Mouse (Mus musculus) megakaryocyte, adult 5-6 weeks (primary cell): ENCODE measurements around the gene Herc4. TPM values are rescaled to one million over a fixed set of nuclear protein-coding genes. Genes with fewer than 3 reads are reported as not detected.

Experiments
- ATAC-seq: 2 replicates; pipeline ENCODE4 v1.8.0; 2016; ENCODE audit warnings: mild to moderate bottlenecking, inconsistent platforms; ENCODE audit not compliant: poor library complexity, severe bottlenecking
- total RNA-seq, 2 experiments: library from RNA; stranded (forward) in 1 of 2; stranded (reverse) in 1 of 2; fragments of 153-499, 151-499 nt in 1 of 2; fragments of 221-1000, 200-1000 nt in 1 of 2; gene quantifications; 2 replicates each; pipeline versions ENCODE4 v1.2.3 to v1.2.4; 2015 to 2017

Herc4 gene
- 182 and 199 TPM in 2 replicates for total RNA-seq (2015)
- total RNA-seq (2017) = 133 and 144 TPM in 2 replicates

DNA sequence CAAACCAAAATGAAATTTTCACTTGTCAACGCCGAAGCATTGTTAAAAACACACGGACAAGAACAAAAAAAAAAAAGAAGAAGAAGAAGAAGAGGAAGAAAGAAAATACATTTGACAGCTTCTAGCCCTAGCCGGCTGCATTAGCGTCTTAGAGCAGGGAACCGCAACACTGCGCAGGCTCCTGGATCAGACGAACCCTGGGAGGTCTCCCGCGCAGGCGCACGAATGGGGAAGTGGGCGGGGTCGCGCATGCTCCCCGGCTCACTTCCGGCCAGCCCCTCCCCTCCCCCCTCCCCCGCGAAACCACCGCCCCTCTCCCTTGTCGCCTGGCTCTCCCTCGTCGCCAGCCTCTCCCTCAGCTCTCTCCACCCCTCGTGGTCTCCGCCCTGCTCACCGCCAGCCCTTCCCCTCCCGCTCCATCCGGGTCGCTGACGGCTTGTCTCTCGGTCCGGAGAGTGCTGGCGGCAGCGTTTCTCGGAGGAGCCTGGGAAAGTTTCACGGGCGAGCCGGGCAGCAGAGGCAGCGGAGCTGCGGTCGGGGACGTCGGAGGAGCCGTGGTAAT, at the start of gene Herc4:
Herc4 (plus strand) TSS at position 318 of the 562 bp plus-strand sequence.
- ATAC-seq = peak; percentile 90

GRCm38 (mm10) chr10:63199008-63199407, 44.6 kb upstream of the Herc4 start:
- no peak for ATAC-seq

GRCm38 (mm10) chr10:63201534-63201933, 42.1 kb upstream of the Herc4 start:
- no peak for ATAC-seq

- no peak for ATAC-seq
Measured at GRCm38 (mm10) chr10:63203002-63203401, 40.6 kb upstream of the Herc4 start.

GRCm38 (mm10) chr10:63203728-63204127, 39.9 kb upstream of the Herc4 start, which contains the start of gene Mypn:
Gene Mypn (minus strand): TSS chr10:63203952.
- ATAC-seq = no peak

- ATAC-seq = no peak
Measured at GRCm38 (mm10) chr10:63208871-63209270, 34.7 kb upstream of the Herc4 start.

DNA sequence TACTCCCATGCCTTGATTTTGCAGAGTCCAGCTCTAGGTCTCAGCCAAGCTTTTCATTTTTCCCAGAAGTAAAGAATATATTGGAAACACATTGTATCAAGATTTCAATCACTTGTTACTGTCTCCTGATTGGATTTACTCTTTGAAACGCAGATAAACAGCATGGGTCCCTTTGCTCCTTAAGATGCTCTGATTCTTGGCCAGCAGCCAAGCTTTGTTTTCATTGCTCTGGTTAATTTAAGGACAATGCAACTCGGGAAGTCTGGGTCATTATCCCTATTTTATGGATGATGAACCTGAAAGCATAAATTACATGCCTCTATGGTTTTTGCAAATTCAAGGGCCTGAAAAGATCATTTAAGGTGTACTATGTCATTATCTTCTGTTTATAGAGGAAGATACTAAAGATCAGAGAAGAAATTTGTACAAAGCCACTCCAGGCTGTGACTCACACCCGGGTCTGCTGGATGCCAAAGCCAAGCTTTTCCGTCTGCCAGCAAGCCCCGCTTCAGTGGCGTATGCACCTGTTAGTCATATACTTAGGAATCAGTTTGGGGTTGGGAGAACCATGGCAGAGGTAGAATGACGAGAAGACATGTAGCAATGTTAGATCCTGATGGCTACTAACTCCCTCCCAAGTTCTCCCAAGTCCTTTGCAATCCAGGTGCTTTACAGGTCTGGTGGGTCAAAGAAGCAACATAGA, 22.4 kb upstream of the Herc4 start:
- no peak for ATAC-seq

DNA sequence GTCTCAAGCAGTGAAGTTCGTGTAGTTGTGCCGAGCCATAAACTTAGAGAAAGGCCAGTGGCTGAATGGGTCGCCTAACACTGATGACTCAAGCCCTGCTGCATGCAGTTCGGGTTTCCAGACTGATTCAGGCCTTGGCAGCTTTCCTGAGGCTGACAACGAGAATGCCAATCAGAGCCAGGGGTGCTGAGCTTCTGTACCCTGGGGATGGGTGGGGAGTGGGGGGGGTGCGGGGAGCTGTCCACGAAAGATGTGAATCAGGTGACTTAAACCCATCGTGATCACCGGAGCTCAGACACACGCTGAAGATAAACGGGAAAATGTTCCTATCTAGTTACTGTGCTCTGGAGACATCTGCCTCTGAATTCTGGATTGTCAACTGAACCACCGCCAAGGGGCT, 19.3 kb upstream of the Herc4 start:
- ATAC-seq = no peak

GRCm38 (mm10) chr10:63230266-63230665, 13.3 kb upstream of the Herc4 start:
- ATAC-seq = no peak

- no peak for ATAC-seq
Measured at GRCm38 (mm10) chr10:63230854-63231253, 12.8 kb upstream of the Herc4 start.

DNA sequence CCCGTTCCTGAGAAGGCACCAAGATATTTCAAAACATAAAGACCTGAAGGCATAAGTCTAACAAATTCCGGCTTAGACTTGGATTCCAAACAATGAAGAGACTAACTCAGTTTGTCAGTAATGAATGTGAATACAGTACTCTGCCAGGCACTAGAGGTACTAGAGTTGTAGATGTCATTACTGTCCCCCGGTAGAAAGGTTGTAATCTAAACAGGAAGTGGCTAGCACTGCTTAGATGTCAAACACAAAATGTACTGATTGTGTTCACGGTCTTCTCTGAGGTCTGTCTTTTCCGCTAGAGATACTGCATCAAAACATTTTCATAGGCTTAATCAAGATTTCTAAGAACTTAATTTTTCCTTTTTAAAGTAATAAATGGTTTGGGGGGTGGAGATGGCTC, 12.0 kb upstream of the Herc4 start:
- peak; percentile 51 for ATAC-seq

- ATAC-seq = no peak
Measured at GRCm38 (mm10) chr10:63234133-63234532, 9.5 kb upstream of the Herc4 start.

DNA sequence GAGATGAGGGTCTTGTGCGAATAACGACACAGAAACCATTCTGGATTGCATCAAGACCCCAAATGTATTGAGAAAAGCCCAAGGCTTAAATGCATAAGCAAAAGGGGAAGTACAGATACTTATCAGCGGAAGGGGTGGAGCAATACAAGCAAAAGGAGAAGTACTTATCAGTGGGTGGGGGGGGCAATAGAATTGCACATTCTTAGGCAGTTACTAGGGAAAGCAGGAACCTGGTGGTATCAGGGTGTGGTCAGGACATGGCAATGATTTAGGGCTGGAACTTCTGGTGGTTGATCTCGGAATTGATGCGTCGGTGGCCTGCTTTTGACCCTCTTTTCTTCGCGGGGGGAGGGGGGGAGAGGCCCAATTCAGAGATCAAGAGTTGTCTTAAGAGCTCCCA, 7.7 kb upstream of the Herc4 start:
- no peak; the same call in 1 of the 2 replicates for ATAC-seq

DNA sequence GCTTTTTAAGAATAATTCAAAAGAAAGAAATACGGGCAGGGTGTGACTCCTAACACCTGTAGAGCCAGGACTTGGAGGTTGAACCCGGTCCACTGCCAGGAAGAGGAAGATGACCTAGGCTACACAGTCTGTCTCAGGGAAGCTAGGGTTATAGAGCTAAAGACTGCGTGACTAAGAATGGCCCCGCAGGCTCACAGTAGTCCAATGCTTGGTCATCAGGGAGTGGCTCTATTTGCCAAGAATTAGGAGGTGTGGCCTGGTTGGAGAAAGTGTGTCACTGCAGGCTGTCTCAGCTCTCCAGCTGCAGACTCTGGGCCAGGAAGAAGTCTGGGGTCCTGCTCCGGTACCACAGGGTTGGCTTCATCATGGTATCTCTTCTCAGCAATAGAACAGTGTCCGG, 6.9 kb upstream of the Herc4 start:
- no peak for ATAC-seq

GRCm38 (mm10) chr10:63237206-63237605, 6.4 kb upstream of the Herc4 start:
- ATAC-seq = no peak

DNA sequence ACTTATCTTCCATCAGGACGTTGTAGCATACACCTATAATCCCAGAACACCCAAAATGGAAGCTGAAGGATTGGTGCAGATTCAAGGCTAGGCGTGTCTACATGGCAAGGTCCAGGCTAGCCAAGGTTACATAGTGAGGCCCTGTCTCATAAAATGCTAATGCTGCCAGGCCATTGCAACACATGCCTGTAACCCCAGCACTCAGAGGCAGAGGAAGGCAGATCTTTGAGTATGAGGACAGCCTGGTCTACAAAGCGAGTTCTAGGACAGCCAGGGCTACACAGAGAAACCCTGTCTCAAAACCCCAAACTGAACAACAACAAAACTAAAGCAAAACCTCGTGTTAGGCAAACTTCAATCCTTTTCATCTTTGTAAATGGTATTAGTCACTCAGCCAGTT, 5.5 kb upstream of the Herc4 start:
- no peak for ATAC-seq

GRCm38 (mm10) chr10:63239848-63240247, 3.8 kb upstream of the Herc4 start:
- ATAC-seq = no peak

GRCm38 (mm10) chr10:63240868-63241271, 2.7 kb upstream of the Herc4 start:
- ATAC-seq = no peak

GRCm38 (mm10) chr10:63242798-63243435, 693 bp upstream of the Herc4 start:
- ATAC-seq = peak; percentile 26

- ATAC-seq = peak; percentile 22
Measured at GRCm38 (mm10) chr10:63244055-63244671, 553 bp downstream of the Herc4 start.

DNA sequence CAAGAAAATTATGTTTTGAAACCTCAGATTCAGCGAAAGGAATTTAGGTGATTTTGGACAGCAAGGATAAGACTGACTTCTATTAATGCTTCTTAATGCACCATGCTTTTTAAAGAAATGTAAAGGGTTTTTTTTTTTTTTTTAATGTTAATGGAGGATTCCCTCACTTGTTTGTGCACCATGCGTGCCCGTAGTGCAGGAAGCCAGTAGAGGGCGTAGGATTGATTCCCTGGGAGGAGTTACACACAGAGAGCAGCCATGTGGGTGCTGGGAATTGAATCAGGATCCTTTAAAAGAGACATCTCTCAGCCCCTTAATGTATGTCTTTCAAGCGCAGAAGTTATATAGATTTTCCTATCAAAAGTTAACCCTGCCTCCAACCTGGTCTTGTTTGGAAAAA, 1.1 kb downstream of the Herc4 start:
- no peak for ATAC-seq

DNA sequence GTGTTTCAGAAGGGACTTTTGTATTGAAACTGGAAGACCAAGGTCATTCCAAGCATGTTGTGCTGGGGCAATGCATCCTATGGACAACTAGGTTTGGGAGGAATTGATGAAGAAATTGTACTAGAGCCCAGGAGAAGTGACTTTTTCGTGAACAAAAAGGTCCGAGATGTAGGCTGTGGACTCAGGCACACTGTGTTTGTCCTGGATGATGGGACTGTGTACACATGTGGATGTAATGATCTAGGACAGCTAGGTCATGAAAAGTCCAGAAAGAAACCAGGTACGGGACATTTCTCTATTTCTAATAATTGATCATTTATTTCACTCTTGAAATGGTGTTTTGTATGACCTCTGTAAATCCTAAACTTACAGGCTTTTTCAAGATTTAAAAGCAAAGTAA, 2.2 kb downstream of the Herc4 start:
- no peak for ATAC-seq
